Mouse (Mus musculus) forebrain, embryonic 14.5 days (tissue): Measurements from ENCODE around the gene Zfhx3. TPM values are rescaled to one million over a fixed set of nuclear protein-coding genes. Genes with fewer than 3 reads are reported as not detected.

Source experiments
- ATAC-seq: fragments of 200-750 bp; cut with Nextera tagmentation; 2 replicates; pipeline ENCODE4 v1.8.0; 2017; ENCODE audit warnings: mild to moderate bottlenecking, moderate library complexity
- DNase-seq: peaks from one replicate; pipeline ENCODE4 v3.0.0-alpha.2; 2015; ENCODE audit warnings: low spot score
- H3K27ac ChIP-seq: fragments of 300-500 bp; sonication (generic); 2 replicates; pipeline ENCODE4 v1.5.1; 2014; ENCODE audit warnings: low read depth, mild to moderate bottlenecking, control low read depth, low read length, moderate library complexity
- H3K27me3 ChIP-seq: fragments of 300-500 bp; sonication (generic); replicated peaks from 2 replicates; pipeline ENCODE4 v1.6.1; 2014; ENCODE audit warnings: low read length, control low read depth, mixed read lengths; ENCODE audit not compliant: control insufficient read depth, insufficient read depth
- H3K36me3 ChIP-seq: fragments of 300-500 bp; sonication (generic); 2 replicates; pipeline ENCODE4 v1.6.1; 2014; ENCODE audit warnings: low read length, control low read depth; ENCODE audit not compliant: control insufficient read depth, insufficient read depth
- H3K4me1 ChIP-seq: fragments of 300-500 bp; sonication (generic); 2 replicates; pipeline ENCODE4 v1.6.1; 2014; ENCODE audit warnings: antibody characterized with exemption, low read length, control low read depth; ENCODE audit not compliant: control insufficient read depth, insufficient read depth
- H3K4me2 ChIP-seq: fragments of 300-500 bp; sonication (generic); 2 replicates; pipeline ENCODE4 v1.6.1; 2014; ENCODE audit warnings: mild to moderate bottlenecking, control low read depth, low read length
- H3K4me3 ChIP-seq: fragments of 300-500 bp; sonication (generic); 2 replicates; pipeline ENCODE4 v1.5.1; 2014; ENCODE audit warnings: low read depth, low read length, control low read depth
- H3K9ac ChIP-seq: fragments of 300-500 bp; sonication (generic); 2 replicates; pipeline ENCODE4 v1.6.1; 2014; ENCODE audit warnings: mild to moderate bottlenecking, low read length, control low read depth, moderate library complexity
- H3K9me3 ChIP-seq: fragments of 300-500 bp; sonication (generic); replicated peaks from 2 replicates; pipeline ENCODE4 v1.6.1; 2016; ENCODE audit warnings: low read length, control low read depth, mixed read lengths; ENCODE audit not compliant: control insufficient read depth
- WGBS: fragments of 180-500 bp; shearing (Covaris S2); extraction: QIAGEN DNeasy Blood & Tissue Kit; methylation state at CpG from one replicate; pipeline ENCODE4 v1.1.7; 2014; 5-methylcytosine and 5-hydroxymethylcytosine counted together
- polyA plus RNA-seq: library from polyadenylated mRNA; unstranded; fragments of >200 nt; fragmentation: Nextera tagmentation; extraction: Ambion mirVana; gene quantifications from 2 replicates; pipeline ENCODE4 v1.2.1, GENCODE M21; 2014

Zfhx3 gene
- polyA plus RNA-seq, 1 experiment from 2014 or later, result 11.7 TPM

GRCm38 (mm10) chr8:107980618-107981017, 38.2 kb downstream of the Zfhx3 start:
- no peak overlapping the region for H3K27ac ChIP-seq
- no peaks in the 10 kb centered on the region for H3K36me3 ChIP-seq
- 52% methylated on average over 10 of the region's 10 CpGs for WGBS
- H3K4me1 ChIP-seq, result no peaks in the 10 kb centered on the region
- DNase-seq (peak; percentile 60), ATAC-seq (no peak)
- no peaks in the 10 kb centered on the region for H3K9me3 ChIP-seq
- H3K4me2 ChIP-seq, result no peak overlapping the region
- H3K4me3 ChIP-seq, result no peak overlapping the region
- 0 out of 2 replicates have a peak, but pooled peaks cover 6% of the 10 kb centered on the region for H3K27me3 ChIP-seq
- no peak overlapping the region for H3K9ac ChIP-seq

- Histone ChIP-seq H3K9ac (no peak overlapping the region), H3K27me3 (0 out of 2 replicates have a peak, but pooled peaks cover 15% of the 10 kb centered on the region), H3K27ac (no peak overlapping the region), H3K4me3 (no peak overlapping the region), H3K9me3 (no peaks in the 10 kb centered on the region), H3K36me3 (no peaks in the 10 kb centered on the region), H3K4me1 (no peaks in the 10 kb centered on the region), H3K4me2 (peak overlapping the region; percentile 28)
- peak; percentile 89 for DNase-seq
- peak; percentile 88 for ATAC-seq
- WGBS, result 7% methylated on average over 15 of the region's 15 CpGs
Observed at GRCm38 (mm10) chr8:107986629-107987028, 44.2 kb downstream of the Zfhx3 start.

GRCm38 (mm10) chr8:107998874-107999273, 56.4 kb downstream of the Zfhx3 start:
- H3K36me3 ChIP-seq, result no peaks in the 10 kb centered on the region
- DNase-seq, result no peak
- no peaks in the 10 kb centered on the region for H3K4me1 ChIP-seq
- no peak overlapping the region for H3K9ac ChIP-seq
- no peaks in the 10 kb centered on the region for H3K27me3 ChIP-seq
- no peak for ATAC-seq
- no peaks in the 10 kb centered on the region for H3K9me3 ChIP-seq
- H3K4me3 ChIP-seq, result no peak overlapping the region
- 92% methylated on average over 10 of the region's 10 CpGs for WGBS
- no peak overlapping the region for H3K27ac ChIP-seq
- H3K4me2 ChIP-seq, result no peak overlapping the region

GRCm38 (mm10) chr8:108011516-108011915, 69.1 kb downstream of the Zfhx3 start:
- Histone ChIP-seq H3K4me2 (no peak overlapping the region), H3K36me3 (no peaks in the 10 kb centered on the region), H3K9ac (no peak overlapping the region), H3K27me3 (no peaks in the 10 kb centered on the region), H3K9me3 (no peaks in the 10 kb centered on the region), H3K4me1 (peaks cover 3% of the 10 kb centered on the region; the same call in 1 of the 2 replicates), H3K27ac (no peak overlapping the region), H3K4me3 (no peak overlapping the region)
- ATAC-seq (no peak), DNase-seq (peak; percentile 57)
- WGBS, result 46% methylated on average over 11 of the region's 11 CpGs

- Histone ChIP-seq H3K4me1 (no peaks in the 10 kb centered on the region), H3K9ac (no peak overlapping the region), H3K27ac (no peak overlapping the region), H3K4me3 (no peak overlapping the region), H3K36me3 (no peaks in the 10 kb centered on the region), H3K4me2 (no peak overlapping the region), H3K9me3 (no peaks in the 10 kb centered on the region), H3K27me3 (no peaks in the 10 kb centered on the region)
- WGBS, result 87% methylated on average over 5 of the region's 5 CpGs
- ATAC-seq, result no peak
- no peak for DNase-seq
Observed at GRCm38 (mm10) chr8:108017727-108018126, 75.3 kb downstream of the Zfhx3 start.

- 61% methylated on average over 3 of the region's 3 CpGs for WGBS
- no peaks in the 10 kb centered on the region for H3K36me3 ChIP-seq
- H3K9me3 ChIP-seq, result no peaks in the 10 kb centered on the region
- H3K4me1 ChIP-seq, result no peaks in the 10 kb centered on the region
- ATAC-seq (no peak), DNase-seq (no peak)
- no peak overlapping the region for H3K4me2 ChIP-seq
- no peak overlapping the region for H3K9ac ChIP-seq
- no peak overlapping the region for H3K4me3 ChIP-seq
- no peak overlapping the region for H3K27ac ChIP-seq
- no peaks in the 10 kb centered on the region for H3K27me3 ChIP-seq
Observed at GRCm38 (mm10) chr8:108019651-108020050, 77.2 kb downstream of the Zfhx3 start.

- 80% methylated on average over 4 of the region's 4 CpGs for WGBS
- no peak overlapping the region for H3K4me2 ChIP-seq
- ATAC-seq, result no peak
Observed at GRCm38 (mm10) chr8:108022404-108022803, 80.0 kb downstream of the Zfhx3 start.

GRCm38 (mm10) chr8:108024331-108024730, 81.9 kb downstream of the Zfhx3 start:
- H3K27me3 ChIP-seq, result no peaks in the 10 kb centered on the region
- WGBS, result 66% methylated on average over 4 of the region's 4 CpGs
- no peak overlapping the region for H3K4me2 ChIP-seq
- H3K9ac ChIP-seq, result no peak overlapping the region
- no peaks in the 10 kb centered on the region for H3K4me1 ChIP-seq
- H3K27ac ChIP-seq, result no peak overlapping the region
- 0 out of 2 replicates have a peak, but pooled peaks cover 3% of the 10 kb centered on the region for H3K9me3 ChIP-seq
- ATAC-seq (no peak), DNase-seq (peak; percentile 27)
- no peak overlapping the region for H3K4me3 ChIP-seq
- H3K36me3 ChIP-seq, result no peaks in the 10 kb centered on the region

More at GRCm38 (mm10) chr8:108022404-108022803, 80.0 kb downstream of the Zfhx3 start:
- H3K27ac ChIP-seq, result no peak overlapping the region
- no peaks in the 10 kb centered on the region for H3K27me3 ChIP-seq
- no peak overlapping the region for H3K4me3 ChIP-seq
- no peak for DNase-seq
- no peaks in the 10 kb centered on the region for H3K4me1 ChIP-seq
- H3K36me3 ChIP-seq, result no peaks in the 10 kb centered on the region
- 0 out of 2 replicates have a peak, but pooled peaks cover 3% of the 10 kb centered on the region for H3K9me3 ChIP-seq
- H3K9ac ChIP-seq, result no peak overlapping the region

- Histone ChIP-seq H3K4me2 (no peak overlapping the region), H3K4me1 (no peaks in the 10 kb centered on the region), H3K27me3 (no peaks in the 10 kb centered on the region), H3K27ac (no peak overlapping the region), H3K36me3 (no peaks in the 10 kb centered on the region), H3K9ac (no peak overlapping the region), H3K4me3 (no peak overlapping the region), H3K9me3 (0 out of 2 replicates have a peak, but pooled peaks cover 3% of the 10 kb centered on the region)
- DNase-seq (no peak), ATAC-seq (no peak)
- WGBS, result 90% methylated on average over 2 of the region's 2 CpGs
Observed at GRCm38 (mm10) chr8:108025249-108025648, 82.8 kb downstream of the Zfhx3 start.
